Mouse (Mus musculus): ENCODE data around the gene Snx8. TPM values are rescaled to one million over a fixed set of nuclear protein-coding genes. Genes with fewer than 3 reads are reported as not detected.

Gene Snx8
- 25.3 and 27.0 TPM in 2 replicates for polyA plus RNA-seq (2015; fragmentation: Nextera tagmentation; extraction: Ambion mirVana)

- Histone ChIP-seq H3K27me3 (0 out of 2 replicates have a peak, but pooled peaks cover 3% of the 10 kb centered on the region), H3K36me3 (no peaks in the 10 kb centered on the region), H3K4me3 (replicated peaks) (peak within 1 kb of the TSS; percentile 60), H3K4me2 (peak within 1 kb of the TSS; percentile 93), H3K9me3 (replicated peaks) (no peaks in the 10 kb centered on the region), H3K4me1 (peaks cover 39% of the 10 kb centered on the region), H3K9ac (peak within 1 kb of the TSS; percentile 60), H3K27ac (no peak within 1 kb of the TSS)
- WGBS = under 1% methylated on average over 63 of the region's 63 CpGs
- ATAC-seq (replicated peaks; ENCODE audit: low FRiP score) = peak; percentile 93
Measured at GRCm38 (mm10) chr5:140388588-140389576, at the start of gene Snx8. Gene Snx8 (minus strand): TSS chr5:140389262.

- WGBS = 92% methylated on average over 17 of the region's 17 CpGs
- Histone ChIP-seq H3K9ac (no peak overlapping the region), H3K27ac (no peak overlapping the region), H3K27me3 (no peaks in the 10 kb centered on the region), H3K4me2 (no peak overlapping the region), H3K9me3 (replicated peaks) (no peaks in the 10 kb centered on the region), H3K4me1 (peaks cover 18% of the 10 kb centered on the region), H3K36me3 (peaks cover 85% of the 10 kb centered on the region), H3K4me3 (replicated peaks) (no peak overlapping the region)
- no peak for ATAC-seq (replicated peaks; ENCODE audit: low FRiP score)
Measured at GRCm38 (mm10) chr5:140425016-140425783, 36.1 kb upstream of the Snx8 start.

DNA sequence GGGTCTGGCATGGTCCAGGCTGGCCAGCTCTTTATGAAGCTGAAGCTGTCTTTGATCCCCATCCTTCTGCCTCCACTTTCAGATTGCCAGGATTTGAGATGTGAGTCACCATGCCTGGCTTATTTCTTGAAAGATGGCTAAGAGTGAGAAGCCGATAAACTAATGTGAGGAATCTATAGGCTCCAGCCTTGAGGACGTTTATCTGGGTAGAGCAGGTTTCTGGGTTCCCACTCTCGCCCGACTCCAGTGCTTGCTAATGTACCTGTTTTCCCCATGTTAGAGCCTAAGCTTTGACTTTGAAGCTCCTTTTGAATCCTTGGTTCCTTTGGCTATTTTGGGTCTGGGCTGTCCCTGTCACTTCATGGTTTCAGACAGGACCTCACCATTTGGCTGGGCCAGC is 31.6 kb upstream of the Snx8 start:
- Histone ChIP-seq H3K36me3 (peaks cover 39% of the 10 kb centered on the region), H3K9ac (peak overlapping the region; percentile 99), H3K27me3 (no peaks in the 10 kb centered on the region), H3K27ac (no peak overlapping the region), H3K4me2 (peak overlapping the region; percentile 85), H3K9me3 (replicated peaks) (no peaks in the 10 kb centered on the region), H3K4me1 (peaks cover 27% of the 10 kb centered on the region), H3K4me3 (replicated peaks) (peak overlapping the region; percentile 100)
- ATAC-seq (replicated peaks; ENCODE audit: low FRiP score) = no peak
- WGBS = 63% methylated on average over 4 of the region's 4 CpGs

GRCm38 (mm10) chr5:140419442-140420080 is 30.5 kb upstream of the Snx8 start:
- ATAC-seq (replicated peaks; ENCODE audit: low FRiP score) = peak; percentile 52
- Histone ChIP-seq H3K4me3 (replicated peaks) (peak overlapping the region; percentile 100), H3K36me3 (peaks cover 28% of the 10 kb centered on the region), H3K9ac (peak overlapping the region; percentile 99), H3K9me3 (replicated peaks) (no peaks in the 10 kb centered on the region), H3K4me1 (peaks cover 27% of the 10 kb centered on the region), H3K27ac (peak overlapping the region; percentile 97), H3K4me2 (peak overlapping the region; percentile 85), H3K27me3 (no peaks in the 10 kb centered on the region)
- whole genome bisulfite sequencing = 0% methylated on average over 62 of the region's 62 CpGs

- Histone ChIP-seq H3K9ac (peak within 1 kb of the TSS; percentile 99), H3K4me3 (replicated peaks) (peak within 1 kb of the TSS; percentile 100), H3K9me3 (replicated peaks) (no peaks in the 10 kb centered on the region), H3K27ac (peak within 1 kb of the TSS; percentile 97), H3K4me2 (peak within 1 kb of the TSS; percentile 85), H3K36me3 (peaks cover 23% of the 10 kb centered on the region), H3K27me3 (no peaks in the 10 kb centered on the region), H3K4me1 (peaks cover 27% of the 10 kb centered on the region)
- under 1% methylated on average over 65 of the region's 65 CpGs for WGBS
- ATAC-seq (replicated peaks; ENCODE audit: low FRiP score) = peak; percentile 94
Measured at GRCm38 (mm10) chr5:140418489-140419441, 29.7 kb upstream of the Snx8 start, which contains the start of gene Eif3b. Gene Eif3b (plus strand): TSS chr5:140419328.

- H3K27me3 ChIP-seq = no peaks in the 10 kb centered on the region
- H3K27ac ChIP-seq = peak overlapping the region; percentile 97
- H3K4me1 ChIP-seq = peaks cover 27% of the 10 kb centered on the region
- peaks cover 17% of the 10 kb centered on the region for H3K36me3 ChIP-seq
- H3K9me3 ChIP-seq (replicated peaks) = no peaks in the 10 kb centered on the region
- peak overlapping the region; percentile 99 for H3K9ac ChIP-seq
- ATAC-seq (replicated peaks; ENCODE audit: low FRiP score) = no peak
- H3K4me2 ChIP-seq = peak overlapping the region; percentile 85
- WGBS = under 1% methylated on average over 12 of the region's 12 CpGs
- peak overlapping the region; percentile 100 for H3K4me3 ChIP-seq (replicated peaks)
Measured at GRCm38 (mm10) chr5:140418106-140418488, 29.0 kb upstream of the Snx8 start.

DNA sequence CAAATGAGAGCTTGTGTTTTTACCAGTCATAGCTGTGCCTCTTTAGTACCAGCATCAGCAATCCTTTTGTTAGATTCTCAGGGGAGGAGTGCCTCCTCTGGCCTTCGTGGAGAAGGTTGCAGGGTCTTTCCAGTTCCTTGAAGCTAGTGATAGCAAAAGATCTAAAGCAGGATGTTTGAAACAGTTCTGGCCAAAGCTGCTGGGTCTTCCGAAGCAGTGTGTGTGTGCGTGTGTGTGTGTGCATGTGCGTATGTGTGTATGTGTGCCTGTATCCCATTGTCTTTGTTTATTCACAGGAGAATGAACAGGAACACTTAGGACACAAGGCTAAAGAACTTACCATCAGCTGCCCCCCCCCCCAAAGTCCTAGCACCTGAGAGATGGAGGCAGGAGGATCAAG is 25.6 kb upstream of the Snx8 start:
- no peak overlapping the region for H3K4me3 ChIP-seq (replicated peaks)
- no peak overlapping the region for H3K27ac ChIP-seq
- no peaks in the 10 kb centered on the region for H3K36me3 ChIP-seq
- no peaks in the 10 kb centered on the region for H3K27me3 ChIP-seq
- 67% methylated on average over 4 of the region's 4 CpGs for WGBS
- no peak overlapping the region for H3K9ac ChIP-seq
- ATAC-seq (replicated peaks; ENCODE audit: low FRiP score) = no peak
- H3K9me3 ChIP-seq (replicated peaks) = no peaks in the 10 kb centered on the region
- no peak overlapping the region for H3K4me2 ChIP-seq
- H3K4me1 ChIP-seq = peaks cover 3% of the 10 kb centered on the region; the same call in 1 of the 2 replicates

GRCm38 (mm10) chr5:140411339-140411738 is 22.3 kb upstream of the Snx8 start:
- Histone ChIP-seq H3K36me3 (no peaks in the 10 kb centered on the region), H3K27me3 (no peaks in the 10 kb centered on the region), H3K9ac (no peak overlapping the region), H3K9me3 (replicated peaks) (no peaks in the 10 kb centered on the region; the same call in 1 of the 2 replicates), H3K4me2 (no peak overlapping the region), H3K4me1 (peaks cover 4% of the 10 kb centered on the region; the same call in 1 of the 2 replicates), H3K4me3 (replicated peaks) (no peak overlapping the region), H3K27ac (no peak overlapping the region)
- ATAC-seq (replicated peaks; ENCODE audit: low FRiP score) = 0 out of 2 replicates have a peak, but pooled peaks have one; percentile 25
- WGBS = 36% methylated on average over 8 of the region's 8 CpGs

- Histone ChIP-seq H3K27ac (no peak overlapping the region), H3K36me3 (no peaks in the 10 kb centered on the region), H3K4me3 (replicated peaks) (no peak overlapping the region), H3K9ac (no peak overlapping the region), H3K4me1 (peaks cover 4% of the 10 kb centered on the region; the same call in 1 of the 2 replicates), H3K27me3 (no peaks in the 10 kb centered on the region), H3K4me2 (no peak overlapping the region), H3K9me3 (replicated peaks) (no peaks in the 10 kb centered on the region; the same call in 1 of the 2 replicates)
- no peak for ATAC-seq (replicated peaks; ENCODE audit: low FRiP score)
Measured at GRCm38 (mm10) chr5:140408801-140409200, 19.7 kb upstream of the Snx8 start.

DNA sequence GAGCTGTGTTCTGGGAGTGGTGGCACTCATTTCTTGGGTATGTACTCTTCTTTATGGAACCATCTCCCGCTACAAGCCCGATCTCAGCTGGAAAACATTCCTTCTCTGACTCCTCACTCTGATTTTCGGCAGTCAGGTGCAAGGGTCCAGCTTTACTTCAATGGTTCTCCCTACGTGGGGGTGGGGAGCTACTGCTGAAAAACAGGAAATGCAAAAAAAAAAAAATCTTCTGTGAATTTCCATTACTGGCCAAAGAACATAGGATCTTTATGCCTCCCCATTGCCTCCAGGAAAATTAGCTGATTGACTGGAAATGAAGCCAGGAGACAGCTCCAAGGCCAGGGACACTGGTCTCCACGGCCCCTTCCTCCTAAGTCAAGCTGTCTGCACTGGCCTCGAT is 17.6 kb upstream of the Snx8 start:
- no peak overlapping the region for H3K4me3 ChIP-seq (replicated peaks)
- no peak overlapping the region for H3K4me2 ChIP-seq
- H3K27ac ChIP-seq = no peak overlapping the region
- WGBS = 58% methylated on average over 6 of the region's 6 CpGs
- ATAC-seq (replicated peaks; ENCODE audit: low FRiP score) = no peak
- no peaks in the 10 kb centered on the region for H3K36me3 ChIP-seq
- H3K4me1 ChIP-seq = peaks cover 11% of the 10 kb centered on the region
- no peaks in the 10 kb centered on the region for H3K27me3 ChIP-seq
- no peaks in the 10 kb centered on the region; the same call in 1 of the 2 replicates for H3K9me3 ChIP-seq (replicated peaks)
- H3K9ac ChIP-seq = no peak overlapping the region
